Mouse (Mus musculus): ENCODE measurements around the gene H2afv. TPM values are rescaled to one million over a fixed set of nuclear protein-coding genes. Genes with fewer than 3 reads are reported as not detected.
A peak's percentile ranks its signal among the peaks of the same experiment; 100 is the strongest.
"Not testable (repeated sequence)": the region's sequence is repeated elsewhere in the genome, so short reads cannot be mapped to it uniquely, and the experiment has no call there.

H2afv gene
- polyA plus RNA-seq, 1 experiment, result 4.5 TPM

DNA sequence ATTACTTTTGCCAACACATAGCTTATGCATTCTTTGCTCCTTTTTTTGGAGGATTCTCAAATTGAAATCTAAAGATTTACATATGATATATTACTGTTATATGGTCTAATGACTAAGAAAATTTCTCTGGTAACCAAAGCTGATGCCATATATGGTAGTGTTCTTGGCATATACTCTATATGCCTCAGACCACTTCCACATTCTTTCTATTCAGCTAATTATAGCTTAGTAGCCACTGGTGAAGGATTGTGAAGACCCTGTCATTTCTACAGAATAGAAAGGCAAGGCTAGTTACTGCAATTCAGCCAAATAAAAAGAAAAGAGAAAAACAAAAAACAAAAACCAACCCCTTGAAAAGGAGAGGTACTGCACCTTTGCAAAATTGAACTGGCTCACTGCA lies 27.8 kb upstream of the H2afv start:
- H3K4me1 ChIP-seq (ENCODE audit: control insufficient read depth), result peaks cover 50% of the 10 kb centered on the region

GRCm38 (mm10) chr11:6471493-6471892 lies 27.2 kb upstream of the H2afv start:
- H3K9me3 ChIP-seq (ENCODE audit: control insufficient read depth, low read length), result no peaks in the 10 kb centered on the region
- H3K4me1 ChIP-seq (ENCODE audit: control insufficient read depth), result peaks cover 47% of the 10 kb centered on the region
- no peaks in the 10 kb centered on the region for H3K27me3 ChIP-seq (ENCODE audit: control insufficient read depth)
- H3K4me3 ChIP-seq (replicated peaks), result peak overlapping the region; percentile 87
- peaks cover 73% of the 10 kb centered on the region for H3K36me3 ChIP-seq (ENCODE audit: control insufficient read depth)
- no peak for TF ChIP-seq TAL1 (IDR thresholded peaks at IDR 0.05; ENCODE audit: low read length)
- no peak for TF ChIP-seq GATA1 (IDR thresholded peaks at IDR 0.05; ENCODE audit: low read length)

More for the DNA sequence above, 27.8 kb upstream of the H2afv start:
- no peak for TF ChIP-seq TAL1 (IDR thresholded peaks at IDR 0.05; ENCODE audit: low read length)
- TF ChIP-seq GATA1 (IDR thresholded peaks at IDR 0.05; ENCODE audit: low read length), result no peak
- peaks cover 67% of the 10 kb centered on the region for H3K36me3 ChIP-seq (ENCODE audit: control insufficient read depth)
- H3K4me3 ChIP-seq (replicated peaks), result peak overlapping the region; percentile 87
- H3K27me3 ChIP-seq (ENCODE audit: control insufficient read depth), result no peaks in the 10 kb centered on the region
- no peaks in the 10 kb centered on the region for H3K9me3 ChIP-seq (ENCODE audit: control insufficient read depth, low read length)

DNA sequence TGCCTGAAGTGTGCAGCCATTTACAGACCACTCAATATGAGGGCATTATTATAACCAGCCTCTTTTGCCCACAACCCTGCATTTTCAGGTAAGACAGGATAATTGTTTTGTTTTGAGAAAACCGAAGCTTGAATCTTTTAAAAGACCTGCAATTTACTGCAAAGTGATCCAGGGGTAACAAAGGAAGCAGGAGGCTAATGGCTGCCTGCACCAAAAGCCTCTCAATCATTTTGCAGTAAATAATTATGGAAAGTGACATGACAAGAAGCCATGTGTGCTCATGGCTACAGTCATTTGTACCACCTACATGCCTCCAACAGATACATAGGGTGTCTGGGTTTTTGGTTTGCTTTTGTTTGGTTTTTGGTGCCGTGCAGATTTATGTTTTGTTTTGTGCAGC lies 26.8 kb upstream of the H2afv start:
- Histone ChIP-seq H3K4me3 (replicated peaks) (peak overlapping the region; percentile 87), H3K9me3 (ENCODE audit: control insufficient read depth, low read length) (no peaks in the 10 kb centered on the region), H3K36me3 (ENCODE audit: control insufficient read depth) (peaks cover 78% of the 10 kb centered on the region), H3K27me3 (ENCODE audit: control insufficient read depth) (no peaks in the 10 kb centered on the region), H3K4me1 (ENCODE audit: control insufficient read depth) (peaks cover 44% of the 10 kb centered on the region)
- TF ChIP-seq TAL1 (IDR thresholded peaks at IDR 0.05; ENCODE audit: low read length) (no peak), GATA1 (IDR thresholded peaks at IDR 0.05; ENCODE audit: low read length) (no peak)

- Histone ChIP-seq H3K4me3 (replicated peaks) (no peak overlapping the region), H3K4me1 (ENCODE audit: control insufficient read depth) (peaks cover 34% of the 10 kb centered on the region), H3K36me3 (ENCODE audit: control insufficient read depth) (peaks cover 73% of the 10 kb centered on the region), H3K9me3 (ENCODE audit: control insufficient read depth, low read length) (no peaks in the 10 kb centered on the region), H3K27me3 (ENCODE audit: control insufficient read depth) (no peaks in the 10 kb centered on the region)
- TF ChIP-seq GATA1 (IDR thresholded peaks at IDR 0.05; ENCODE audit: low read length), result no peak
- no peak for TF ChIP-seq TAL1 (IDR thresholded peaks at IDR 0.05; ENCODE audit: low read length)
Measured at GRCm38 (mm10) chr11:6468541-6468940, 24.3 kb upstream of the H2afv start.

GRCm38 (mm10) chr11:6465122-6465521 lies 20.9 kb upstream of the H2afv start:
- H3K4me3 ChIP-seq (replicated peaks), result no peak overlapping the region

DNA sequence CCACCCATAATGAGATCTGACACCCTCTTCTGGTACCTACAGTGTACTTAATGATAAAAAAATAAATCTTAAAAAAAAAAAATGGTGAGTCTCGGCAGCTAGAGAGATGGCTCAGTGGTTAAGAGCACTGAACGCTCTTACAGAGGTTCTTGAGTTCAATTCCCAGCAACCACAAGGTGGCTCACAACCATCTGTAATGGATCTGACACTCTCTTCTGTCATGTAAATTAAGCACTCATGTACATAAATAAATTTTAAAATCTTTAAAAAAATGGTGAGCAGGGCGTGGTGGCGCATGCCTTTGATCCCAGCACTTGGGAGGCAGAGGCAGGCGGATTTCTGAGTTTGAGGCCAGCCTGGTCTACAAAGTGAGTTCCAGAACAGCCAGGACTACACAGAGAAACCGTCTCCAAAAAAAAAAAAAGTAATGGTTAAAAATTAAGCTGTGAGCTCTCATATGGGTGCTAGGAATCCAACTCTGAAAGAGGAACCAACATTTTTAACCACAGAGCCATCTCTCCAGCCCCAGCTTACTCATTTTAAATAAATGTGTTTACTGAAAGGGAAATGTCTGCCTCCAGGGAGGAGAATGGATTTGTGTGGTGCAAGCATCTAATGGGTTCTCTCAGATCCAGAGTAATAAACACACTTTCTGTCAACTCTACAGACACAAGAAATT lies 19.1 kb upstream of the H2afv start:
- no peak for TF ChIP-seq GATA1 (IDR thresholded peaks at IDR 0.05; ENCODE audit: low read length)
- TF ChIP-seq TAL1 (IDR thresholded peaks at IDR 0.05; ENCODE audit: low read length), result no peak
- Histone ChIP-seq H3K9me3 (ENCODE audit: control insufficient read depth, low read length) (no peaks in the 10 kb centered on the region), H3K4me1 (ENCODE audit: control insufficient read depth) (peaks cover 2% of the 10 kb centered on the region), H3K4me3 (replicated peaks) (no peak overlapping the region), H3K27me3 (ENCODE audit: control insufficient read depth) (no peaks in the 10 kb centered on the region), H3K36me3 (ENCODE audit: control insufficient read depth) (peaks cover 27% of the 10 kb centered on the region)

More at GRCm38 (mm10) chr11:6465122-6465521, 20.9 kb upstream of the H2afv start:
- Histone ChIP-seq H3K9me3 (ENCODE audit: control insufficient read depth, low read length) (no peaks in the 10 kb centered on the region), H3K27me3 (ENCODE audit: control insufficient read depth) (no peaks in the 10 kb centered on the region), H3K4me1 (ENCODE audit: control insufficient read depth) (peaks cover 11% of the 10 kb centered on the region), H3K36me3 (ENCODE audit: control insufficient read depth) (peaks cover 42% of the 10 kb centered on the region)
- TF ChIP-seq GATA1 (IDR thresholded peaks at IDR 0.05; ENCODE audit: low read length) (no peak), TAL1 (IDR thresholded peaks at IDR 0.05; ENCODE audit: low read length) (no peak)

GRCm38 (mm10) chr11:6456083-6456482 lies 11.8 kb upstream of the H2afv start:
- no peaks in the 10 kb centered on the region for H3K36me3 ChIP-seq (ENCODE audit: control insufficient read depth)
- no peaks in the 10 kb centered on the region for H3K27me3 ChIP-seq (ENCODE audit: control insufficient read depth)
- H3K4me3 ChIP-seq (replicated peaks), result no peak overlapping the region
- no peak for TF ChIP-seq GATA1 (IDR thresholded peaks at IDR 0.05; ENCODE audit: low read length)
- TF ChIP-seq TAL1 (IDR thresholded peaks at IDR 0.05; ENCODE audit: low read length), result no peak
- H3K9me3 ChIP-seq (ENCODE audit: control insufficient read depth, low read length), result peaks cover 8% of the 10 kb centered on the region
- H3K4me1 ChIP-seq (ENCODE audit: control insufficient read depth), result no peaks in the 10 kb centered on the region

GRCm38 (mm10) chr11:6448155-6448554 lies 3.9 kb upstream of the H2afv start:
- not testable (repeated sequence) for H3K36me3 ChIP-seq (ENCODE audit: control insufficient read depth); H3K4me3 ChIP-seq (replicated peaks); H3K9me3 ChIP-seq (ENCODE audit: control insufficient read depth, low read length); H3K27me3 ChIP-seq (ENCODE audit: control insufficient read depth)
- peaks cover 19% of the 10 kb centered on the region for H3K4me1 ChIP-seq (ENCODE audit: control insufficient read depth)

GRCm38 (mm10) chr11:6447493-6447892 lies 3.2 kb upstream of the H2afv start:
- H3K4me3 ChIP-seq (replicated peaks), result no peak overlapping the region
- H3K4me1 ChIP-seq (ENCODE audit: control insufficient read depth), result peaks cover 24% of the 10 kb centered on the region
- H3K36me3 ChIP-seq (ENCODE audit: control insufficient read depth), result peaks cover 5% of the 10 kb centered on the region
- H3K27me3 ChIP-seq (ENCODE audit: control insufficient read depth), result peaks cover 6% of the 10 kb centered on the region
- TF ChIP-seq GATA1 (IDR thresholded peaks at IDR 0.05; ENCODE audit: low read length), result no peak
- TF ChIP-seq TAL1 (IDR thresholded peaks at IDR 0.05; ENCODE audit: low read length), result no peak
- H3K9me3 ChIP-seq (ENCODE audit: control insufficient read depth, low read length), result peaks cover 9% of the 10 kb centered on the region

DNA sequence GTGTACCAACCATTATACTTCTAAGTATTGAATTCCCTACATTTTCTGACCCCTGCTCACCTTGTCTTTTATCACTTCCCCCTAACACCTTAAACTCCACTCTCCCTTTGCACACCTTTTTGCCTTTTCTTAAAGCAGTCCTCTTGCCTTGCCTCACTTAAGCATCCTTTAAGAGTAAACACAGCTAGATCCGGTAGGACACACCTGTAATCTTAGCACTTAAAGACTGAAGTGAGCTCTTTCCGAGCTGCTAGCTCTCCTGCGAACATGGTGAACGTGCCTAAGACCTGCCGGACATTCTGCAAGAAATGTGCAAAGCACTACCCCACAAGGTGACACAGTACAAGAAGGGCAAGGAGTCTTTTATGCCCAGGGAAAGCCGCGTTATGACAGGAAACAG lies 1.7 kb upstream of the H2afv start:
- Histone ChIP-seq H3K4me3 (replicated peaks) (no peak overlapping the region), H3K4me1 (ENCODE audit: control insufficient read depth) (peaks cover 34% of the 10 kb centered on the region), H3K27me3 (ENCODE audit: control insufficient read depth) (peaks cover 6% of the 10 kb centered on the region), H3K9me3 (ENCODE audit: control insufficient read depth, low read length) (peaks cover 7% of the 10 kb centered on the region), H3K36me3 (ENCODE audit: control insufficient read depth) (peaks cover 19% of the 10 kb centered on the region)
- no peak for TF ChIP-seq TAL1 (IDR thresholded peaks at IDR 0.05; ENCODE audit: low read length)
- no peak for TF ChIP-seq GATA1 (IDR thresholded peaks at IDR 0.05; ENCODE audit: low read length)

Data from erythroblast, embryonic 14.5 days (primary cell).